Mouse (Mus musculus) layer of hippocampus, adult 2 months (tissue): ENCODE measurements around the gene Cdhr4. TPM values are rescaled to one million over a fixed set of nuclear protein-coding genes. Genes with fewer than 3 reads are reported as not detected.

Experiments
- DNase-seq, 2 experiments: peaks; one replicate each; pipeline ENCODE4 v3.0.0; 2022; ENCODE audit warnings: low spot score in 2 of 2
- H3K27ac ChIP-seq: fragments of 200-600 bp; 2 replicates; pipeline ENCODE4 v1.8.1; 2022
- H3K4me3 ChIP-seq: fragments of 200-600 bp; 2 replicates; pipeline ENCODE4 v1.8.1; 2022; ENCODE audit warnings: mild to moderate bottlenecking
- CTCF ChIP-seq: fragments of 200-600 bp; conservative IDR thresholded peaks from 2 replicates; pipeline ENCODE4 v1.8.1; 2022; ENCODE audit warnings: antibody characterized with exemption, mild to moderate bottlenecking, moderate library complexity
- long read RNA-seq, 2 experiments: library from polyadenylated mRNA; stranded (forward); transcript quantifications; one replicate each; pipeline ENCODE4 v2.0.0; 2021; ENCODE audit warnings: borderline mapping rate in 2 of 2
- total RNA-seq, 2 experiments: library from RNA; stranded (reverse); gene quantifications; 2 replicates each; pipeline ENCODE4 v1.2.3; 2021

Cdhr4 gene
- total RNA-seq, result 1 to 10 TPM; 5.8 to 6.4 TPM
- long read RNA-seq, experiment 1, partial matches to known transcripts, result 0 of 4 reads
- long read RNA-seq, experiment 1, other reads (novel, unspliced or antisense), result 4 of 4 reads
- long read RNA-seq, experiment 2, partial matches to known transcripts, result 0 of 4 reads
- long read RNA-seq, experiment 2, other reads (novel, unspliced or antisense), result 4 of 4 reads

DNA sequence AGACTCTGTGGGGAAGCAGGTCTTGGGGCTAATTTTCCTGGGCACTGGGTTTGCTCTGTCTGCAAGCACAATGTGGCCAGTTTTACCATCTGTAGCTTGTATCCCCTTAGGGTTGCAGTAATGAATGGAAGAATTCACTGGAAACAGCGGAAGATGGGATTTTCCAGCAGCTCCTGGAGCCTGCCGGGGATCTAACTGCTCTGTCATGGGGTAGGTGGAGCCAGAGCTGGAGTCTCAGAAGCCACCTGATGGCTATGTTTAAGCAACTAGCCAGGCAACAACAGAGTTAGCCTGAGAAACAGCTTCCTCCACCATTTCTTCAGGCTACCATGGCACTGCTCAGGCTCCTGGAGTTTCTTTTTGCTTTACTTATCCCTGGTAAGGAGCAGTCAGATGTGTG lies at the start of gene Cdhr4:
Gene Cdhr4, plus strand, starts transcription at position 301 of the 400 bp plus-strand sequence.
- no peak for TF ChIP-seq CTCF
- DNase-seq, result no peak
- Histone ChIP-seq H3K4me3 (no peak within 1 kb of the TSS), H3K27ac (no peak within 1 kb of the TSS)

DNA sequence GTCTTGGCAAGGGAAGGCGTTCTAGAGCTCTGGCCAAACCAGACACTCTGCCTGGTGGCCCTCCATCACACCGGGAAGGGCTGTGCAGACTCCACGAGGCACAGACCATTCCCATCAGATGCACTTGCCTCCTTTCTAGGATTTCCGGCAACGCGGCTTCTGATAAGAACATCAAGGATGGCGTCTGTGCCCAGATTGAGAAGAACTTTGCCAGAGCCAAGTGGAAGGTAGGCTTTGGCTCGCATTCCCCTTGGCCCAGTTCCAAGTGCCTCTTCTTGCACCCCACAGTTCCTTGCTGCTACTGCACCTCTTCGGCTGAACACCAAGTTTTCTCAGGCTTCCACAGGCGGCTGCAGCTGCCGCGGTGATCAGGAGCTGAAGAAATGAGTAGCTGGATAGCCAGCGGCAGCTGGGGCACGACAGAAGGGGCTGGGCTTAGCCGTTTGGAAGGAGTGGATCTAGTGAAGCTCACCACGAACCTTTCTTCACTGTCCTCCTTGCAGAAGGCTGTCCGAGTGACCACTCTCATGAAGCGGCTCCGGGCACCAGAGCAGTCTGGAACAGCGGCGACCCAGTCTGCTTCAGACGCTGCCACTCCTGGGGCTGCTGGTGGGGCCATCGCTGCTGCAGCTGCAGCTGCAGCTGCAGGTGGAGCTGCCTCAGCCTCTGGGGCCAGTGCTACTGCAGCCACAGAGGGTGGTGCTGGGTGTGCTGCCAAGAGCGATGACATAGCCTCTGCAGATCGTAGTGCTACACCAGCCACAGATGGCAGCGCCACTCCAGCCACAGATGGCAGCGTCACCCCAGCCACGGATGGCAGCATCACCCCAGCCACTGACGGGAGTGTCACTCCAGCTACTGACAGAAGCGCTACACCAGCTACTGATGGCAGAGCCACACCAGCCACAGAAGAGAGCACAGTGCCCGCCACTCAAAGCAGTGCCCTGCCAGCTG lies 44.8 kb upstream of the Cdhr4 start:
- no peak overlapping the region for H3K4me3 ChIP-seq
- H3K27ac ChIP-seq, result peak overlapping the region; percentile 71
- TF ChIP-seq CTCF, result no peak
- DNase-seq, result no peak

DNA sequence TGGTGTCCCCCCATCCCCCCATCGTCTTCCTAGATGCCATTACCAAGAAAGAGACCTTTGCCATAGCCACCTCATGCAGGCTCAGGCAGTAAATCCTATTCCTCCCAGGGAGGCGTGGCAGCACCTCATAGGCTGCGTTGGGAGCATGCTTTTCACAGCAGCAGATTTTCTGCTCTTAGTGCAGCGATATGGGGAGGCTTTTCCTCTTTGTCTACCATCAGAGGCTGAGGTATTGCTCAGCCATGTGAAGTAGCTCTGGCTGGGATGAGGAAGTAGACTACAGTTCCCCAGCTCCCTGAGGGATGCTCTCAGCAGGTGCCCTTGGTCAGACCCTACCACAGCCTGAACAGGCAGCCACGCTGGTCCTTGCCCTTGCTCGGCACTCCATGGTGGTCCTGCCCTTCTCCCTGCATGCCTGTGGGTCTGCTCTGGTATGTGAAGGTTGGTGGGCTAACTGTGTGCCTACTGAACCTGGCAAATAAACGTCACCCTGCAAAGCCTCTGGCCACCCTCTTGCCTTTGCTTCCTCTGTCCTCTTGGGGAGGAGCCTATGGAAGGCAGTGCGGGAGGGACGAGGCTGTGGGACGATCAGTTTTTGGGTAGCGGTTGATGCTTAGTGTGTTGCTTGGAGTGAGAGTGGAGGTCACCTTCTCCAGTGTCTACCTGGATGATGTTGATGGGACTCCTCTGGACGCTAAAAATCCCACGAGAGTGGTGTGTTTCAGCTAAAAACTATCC lies 42.9 kb upstream of the Cdhr4 start:
- TF ChIP-seq CTCF, result no peak
- DNase-seq, result no peak

DNA sequence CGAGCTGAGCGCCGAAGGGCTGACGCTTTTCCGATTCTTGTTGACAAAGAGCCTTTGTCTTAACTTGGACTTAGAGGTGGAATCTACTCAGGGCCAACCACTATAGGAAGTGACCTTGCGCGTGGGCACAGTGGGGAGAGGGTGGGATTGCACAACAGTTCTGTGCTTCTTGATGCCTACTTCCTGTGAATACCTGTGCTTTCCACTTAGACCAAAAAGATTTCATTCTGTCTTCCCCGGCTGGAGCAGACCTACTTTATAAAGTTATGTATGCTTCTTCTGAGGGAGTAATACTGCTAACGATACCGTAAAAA lies 42.4 kb upstream of the Cdhr4 start, which contains the start of gene Traip:
Gene Traip, plus strand, starts transcription at position 215 of the 314 bp plus-strand sequence.
- TF ChIP-seq CTCF, result no peak
- Histone ChIP-seq H3K27ac (peak within 1 kb of the TSS; percentile 87), H3K4me3 (peak within 1 kb of the TSS; percentile 66)
- no peak for DNase-seq

More for the DNA sequence above, 42.9 kb upstream of the Cdhr4 start:
- Histone ChIP-seq H3K27ac (no peak overlapping the region), H3K4me3 (no peak overlapping the region)

DNA sequence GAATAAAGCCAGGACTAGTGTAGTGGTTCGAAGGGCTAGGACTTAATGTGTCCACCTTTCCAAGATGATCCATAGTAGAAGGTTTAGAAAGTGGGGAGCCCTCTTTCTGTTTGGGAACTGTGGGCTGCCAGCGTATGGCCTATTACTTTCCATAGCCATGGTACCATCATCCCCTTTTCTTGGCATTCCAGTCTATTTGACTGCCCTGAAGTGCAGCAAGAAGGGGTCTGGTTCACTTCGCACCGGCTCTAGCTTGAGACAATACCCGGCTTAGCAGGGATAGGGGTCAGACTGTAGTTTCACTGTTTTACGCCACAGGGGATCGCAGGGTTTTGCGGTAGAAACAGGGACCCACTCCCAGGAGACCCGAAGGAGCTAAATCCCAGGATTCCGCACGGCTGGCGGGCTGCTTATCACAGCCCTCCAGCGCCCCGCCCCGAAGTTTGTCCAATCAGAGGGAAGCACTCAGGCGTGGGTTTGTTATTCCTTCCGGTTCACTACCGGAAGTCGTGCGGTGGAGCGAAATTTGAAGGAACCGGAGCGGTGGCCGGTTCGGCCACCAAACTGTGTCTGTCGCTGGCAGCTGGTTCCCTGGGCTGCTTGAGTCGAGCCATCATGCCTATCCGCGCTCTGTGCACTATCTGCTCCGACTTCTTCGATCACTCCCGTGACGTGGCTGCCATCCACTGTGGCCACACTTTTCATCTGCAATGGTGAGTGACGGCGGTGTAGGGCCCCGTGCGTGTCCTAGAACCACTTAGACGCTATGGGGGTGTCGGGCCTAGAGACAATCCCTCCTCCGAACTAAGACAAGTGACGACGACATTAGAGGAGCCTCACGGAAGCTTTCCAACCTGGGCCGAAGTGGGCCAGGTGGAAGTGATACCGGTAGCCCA lies 41.6 kb upstream of the Cdhr4 start:
- Histone ChIP-seq H3K27ac (peak overlapping the region; percentile 87), H3K4me3 (peak overlapping the region; percentile 66)
- peak; percentile 90 to 92 for DNase-seq
- peak; percentile 12; the same call in 1 of the 2 replicates for TF ChIP-seq CTCF

DNA sequence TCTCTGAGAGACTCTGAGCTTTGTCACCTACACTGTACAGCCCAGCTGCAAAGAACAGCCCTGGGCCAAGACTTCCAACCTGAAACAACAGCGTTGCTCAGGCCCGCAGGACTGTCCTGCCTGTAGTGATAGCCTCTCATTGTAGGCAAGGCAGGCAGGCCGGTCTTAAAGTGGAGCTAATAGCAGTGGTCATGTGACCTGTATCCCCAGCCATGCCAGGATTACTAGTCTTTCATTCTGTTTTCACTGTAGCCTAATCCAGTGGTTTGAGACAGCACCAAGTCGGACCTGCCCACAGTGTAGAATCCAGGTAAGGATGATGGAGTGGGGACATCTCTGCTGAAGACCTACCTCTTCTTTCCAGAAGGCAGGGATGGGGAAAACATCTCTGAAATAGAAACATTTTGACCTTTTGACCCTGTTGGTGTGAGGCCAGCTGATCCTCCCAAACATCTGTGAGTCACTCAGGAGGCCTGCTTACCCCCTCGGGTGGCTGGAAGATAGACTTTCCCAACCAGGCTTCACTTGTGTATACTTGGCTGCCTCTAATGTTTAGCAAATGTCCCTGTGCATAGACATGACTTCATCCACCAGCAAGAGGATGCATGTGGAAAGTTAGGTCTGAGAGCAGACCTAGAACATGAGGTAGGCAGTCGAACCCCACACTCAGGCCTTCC lies 36.5 kb upstream of the Cdhr4 start:
- no peak for TF ChIP-seq CTCF
- no peak for DNase-seq
- no peak overlapping the region for H3K4me3 ChIP-seq
- H3K27ac ChIP-seq, result no peak overlapping the region

DNA sequence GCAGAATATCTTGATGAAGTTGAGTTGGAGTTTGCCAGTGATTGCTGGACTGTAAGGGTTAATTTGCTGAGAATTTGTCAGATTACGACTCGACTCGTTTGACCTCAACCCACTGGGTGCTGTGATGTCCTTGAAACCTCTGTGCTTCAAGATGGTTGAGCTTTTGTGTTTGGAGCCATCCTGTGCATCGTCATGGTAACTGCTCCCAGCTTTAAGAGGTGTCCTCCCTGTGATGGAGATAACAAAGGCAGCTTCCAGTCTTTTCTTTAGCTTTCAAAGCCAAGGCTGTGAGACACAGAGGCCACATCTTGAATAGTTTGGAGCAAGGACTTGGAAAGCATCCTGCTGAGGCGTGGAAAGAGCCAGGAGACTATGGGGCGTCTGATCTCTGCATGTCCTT lies 35.2 kb upstream of the Cdhr4 start:
- no peak for TF ChIP-seq CTCF
- H3K4me3 ChIP-seq, result no peak overlapping the region
- no peak for DNase-seq
- no peak overlapping the region for H3K27ac ChIP-seq

DNA sequence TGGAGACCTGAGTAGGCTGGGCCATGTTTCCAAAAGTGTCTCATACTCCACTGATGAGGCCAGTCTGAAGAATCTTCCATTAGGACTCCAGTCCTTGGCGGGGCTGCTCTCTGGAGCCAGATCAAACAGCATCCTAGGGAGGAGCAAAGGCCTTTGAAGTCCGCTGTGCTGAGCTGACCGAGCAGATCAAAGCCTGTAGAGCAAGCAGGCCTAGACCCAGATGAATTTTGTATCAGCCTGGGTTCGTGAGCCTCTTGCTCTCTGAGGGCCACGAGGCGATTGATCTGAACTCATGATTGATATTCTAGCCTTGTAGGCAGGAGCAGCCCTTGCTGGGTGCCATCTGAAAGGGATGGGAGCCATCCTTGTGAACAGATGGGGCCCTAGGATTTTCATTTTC lies 32.4 kb upstream of the Cdhr4 start:
- no peak for TF ChIP-seq CTCF
- H3K4me3 ChIP-seq, result no peak overlapping the region
- peak overlapping the region; percentile 92 for H3K27ac ChIP-seq
- DNase-seq, result no peak

DNA sequence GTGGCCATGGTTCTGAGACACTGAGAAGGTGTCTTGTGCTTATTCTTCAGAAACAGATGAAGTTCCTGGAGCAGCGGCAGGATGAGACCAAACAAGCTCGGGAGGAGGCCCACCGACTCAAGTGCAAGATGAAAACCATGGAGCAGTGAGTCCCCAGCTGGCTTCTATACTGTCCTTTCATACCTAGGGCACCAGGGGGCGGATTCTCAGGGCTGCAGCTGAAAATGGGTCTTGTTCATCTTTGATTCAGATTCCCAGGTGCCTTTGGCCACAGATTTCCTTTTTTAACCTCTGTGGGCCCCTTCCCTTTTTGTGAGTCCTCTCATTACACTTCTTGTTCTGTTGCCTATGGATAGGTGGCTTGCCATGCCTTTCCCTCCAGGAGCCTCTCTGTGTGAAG lies 31.4 kb upstream of the Cdhr4 start:
- H3K27ac ChIP-seq, result peak overlapping the region; percentile 92
- peak; percentile 47 for TF ChIP-seq CTCF
- H3K4me3 ChIP-seq, result no peak overlapping the region
- DNase-seq, result no peak

DNA sequence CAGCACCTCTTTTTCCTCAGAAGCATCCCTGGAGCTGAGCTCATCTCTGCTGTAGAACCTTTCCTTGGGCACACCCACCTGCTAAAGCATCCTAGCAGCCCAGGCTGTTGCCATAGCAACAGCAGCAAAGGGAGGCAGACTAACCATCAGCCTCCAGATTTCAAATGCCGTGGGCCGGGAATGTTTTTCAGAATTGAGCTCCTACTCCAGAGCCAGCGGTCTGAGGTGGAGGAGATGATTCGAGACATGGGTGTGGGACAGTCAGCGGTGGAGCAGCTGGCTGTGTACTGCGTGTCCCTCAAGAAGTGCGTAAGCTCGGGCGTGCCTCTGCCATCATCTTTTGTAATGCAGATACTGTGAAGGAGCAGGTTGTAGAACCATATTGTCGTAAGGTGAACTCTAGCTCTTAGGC lies 30.9 kb upstream of the Cdhr4 start:
- no peak for TF ChIP-seq CTCF
- Histone ChIP-seq H3K27ac (peak overlapping the region; percentile 92), H3K4me3 (peak overlapping the region; percentile 36; the same call in 1 of the 2 replicates)
- DNase-seq, result peak; percentile 77 to 89

DNA sequence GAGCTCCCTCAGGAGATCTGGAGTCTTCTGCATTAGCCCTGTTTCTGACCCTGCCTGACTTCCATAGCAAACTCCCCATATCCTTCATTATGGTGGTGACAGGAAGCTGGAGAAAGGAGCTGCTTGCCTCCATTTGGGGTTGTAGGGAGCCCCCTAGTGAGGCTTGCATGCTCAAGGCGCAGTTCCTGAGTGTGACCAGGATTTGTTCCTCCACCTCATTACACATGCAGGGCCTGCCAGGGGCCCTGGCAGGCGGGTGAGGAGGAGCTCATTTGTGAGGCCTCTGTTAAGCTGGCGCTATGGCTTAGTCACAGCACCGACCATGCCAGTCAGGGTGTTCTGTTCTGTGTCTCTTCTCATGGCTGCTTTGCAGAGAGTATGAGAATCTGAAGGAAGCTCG lies 30.4 kb upstream of the Cdhr4 start:
- peak; percentile 80 for TF ChIP-seq CTCF
- peak; percentile 72 to 87 for DNase-seq

More for the DNA sequence above, 30.4 kb upstream of the Cdhr4 start:
- H3K27ac ChIP-seq, result peak overlapping the region; percentile 92
- H3K4me3 ChIP-seq, result peak overlapping the region; percentile 36; the same call in 1 of the 2 replicates
